ENCODE assay signal across 19 mouse cellular contexts in genomic region chr12:71849051-71849450, GRCm38 (mm10). TPM values are rescaled to one million over a fixed set of nuclear protein-coding genes. Genes with fewer than 3 reads are reported as not detected.
A peak's percentile ranks its signal among the peaks of the same experiment; 100 is the strongest.
DNase-seq lines count a peak whose midpoint lies in the region; ATAC-seq and TF ChIP-seq lines count a peak whose summit lies in the region.
"Had no signal": no experiment of that assay in that cellular context is flagged by ENCODE, and none has a peak within 500 bp of the region (broad histone marks: within the 10 kb centered on the region; RNA-seq: fewer than 3 reads in every experiment).

No protein-coding gene starts in this region.

- H3K4me1 ChIP-seq in heart, embryonic 11.5 days (ENCODE audit: control insufficient read depth, insufficient read depth, low read length) = peaks cover 32% of the 10 kb centered on the region
- H3K4me1 ChIP-seq in heart, embryonic 15.5 days (replicated peaks) = peaks cover 53% of the 10 kb centered on the region
- peaks cover 19% of the 10 kb centered on the region for H3K4me1 ChIP-seq in liver, adult 2 months (ENCODE audit: control insufficient read depth, insufficient read depth, low read length)

- peaks cover 33% of the 10 kb centered on the region; the same call in 1 of the 2 replicates for H3K79me2 ChIP-seq in liver, adult 2 months (ENCODE audit: control insufficient read depth, insufficient read depth, low read length)

- no peaks in the 10 kb centered on the region for H3K36me3 ChIP-seq in heart, embryonic 11.5 days (ENCODE audit: control insufficient read depth, insufficient read depth, low read length)
- H3K36me3 ChIP-seq in heart, embryonic 15.5 days = no peaks in the 10 kb centered on the region
- H3K36me3 ChIP-seq in liver, adult 2 months (ENCODE audit: control insufficient read depth, insufficient read depth, low read length) = no peaks in the 10 kb centered on the region
- H3K36me3 ChIP-seq: embryonic facial prominence, embryonic 13.5 days; forebrain, embryonic 12.5 days; hindbrain, embryonic 15.5 days had no signal

- no peak overlapping the region for H3K4me2 ChIP-seq in heart, embryonic 11.5 days
- no peak overlapping the region for H3K4me2 ChIP-seq in heart, embryonic 15.5 days
- H3K4me2 ChIP-seq: embryonic facial prominence, embryonic 13.5 days; forebrain, embryonic 12.5 days; hindbrain, embryonic 15.5 days had no signal

- no peaks in the 10 kb centered on the region for H3K27me3 ChIP-seq in heart, embryonic 11.5 days (ENCODE audit: control insufficient read depth, insufficient read depth, low read length)
- no peaks in the 10 kb centered on the region for H3K27me3 ChIP-seq in heart, embryonic 15.5 days
- no peaks in the 10 kb centered on the region for H3K27me3 ChIP-seq in liver, adult 2 months (ENCODE audit: control insufficient read depth, insufficient read depth, low read length)
- H3K27me3 ChIP-seq: embryonic facial prominence, embryonic 13.5 days; forebrain, embryonic 12.5 days; hindbrain, embryonic 15.5 days had no signal

- no peak overlapping the region for H3K4me3 ChIP-seq in heart, embryonic 11.5 days (ENCODE audit: low read depth, low read length)
- no peak overlapping the region for H3K4me3 ChIP-seq in heart, embryonic 15.5 days
- H3K4me3 ChIP-seq in liver, adult 2 months (ENCODE audit: insufficient read depth, low read depth, low read length) = no peak overlapping the region
- H3K4me3 ChIP-seq: embryonic facial prominence, embryonic 13.5 days; forebrain, embryonic 12.5 days; hindbrain, embryonic 15.5 days had no signal

- no peak overlapping the region for H3K9ac ChIP-seq in heart, embryonic 11.5 days (ENCODE audit: low read depth, low read length)
- no peak overlapping the region for H3K9ac ChIP-seq in heart, embryonic 15.5 days
- no peak overlapping the region for H3K9ac ChIP-seq in liver, adult 2 months (ENCODE audit: low read depth, low read length)
- H3K9ac ChIP-seq: embryonic facial prominence, embryonic 13.5 days; forebrain, embryonic 12.5 days; hindbrain, embryonic 15.5 days had no signal

- TF ChIP-seq CTCF in liver, adult 2 months (IDR thresholded peaks at IDR 0.05; ENCODE audit: low read depth, low read length) = no peak

- no peak for TF ChIP-seq POLR2A in liver, adult 2 months (IDR thresholded peaks at IDR 0.05; ENCODE audit: extremely low read depth, insufficient read depth, low read length)

- H3K9me3 ChIP-seq in heart, embryonic 11.5 days (replicated peaks; ENCODE audit: control insufficient read depth, low read length) = no peaks in the 10 kb centered on the region
- no peaks in the 10 kb centered on the region for H3K9me3 ChIP-seq in heart, embryonic 15.5 days (replicated peaks)
- H3K9me3 ChIP-seq: embryonic facial prominence, embryonic 13.5 days; forebrain, embryonic 12.5 days; hindbrain, embryonic 15.5 days had no signal

- ATAC-seq in heart, embryonic 11.5 days (replicated peaks; ENCODE audit: insufficient number of reproducible peaks, low FRiP score, low TSS enrichment) = no peak
- no peak for ATAC-seq in heart, embryonic 15.5 days (replicated peaks; ENCODE audit: insufficient number of reproducible peaks, insufficient read depth, low FRiP score, low read depth)
- ATAC-seq: forebrain, embryonic 16.5 days; intestine, embryonic 16.5 days had no signal

- H3K27ac ChIP-seq in heart, embryonic 11.5 days (ENCODE audit: low read depth, low read length) = peak overlapping the region; percentile 46; the same call in 1 of the 2 replicates
- H3K27ac ChIP-seq in heart, embryonic 15.5 days = peak overlapping the region; percentile 18; the same call in 1 of the 2 replicates
- peak overlapping the region; percentile 86 for H3K27ac ChIP-seq in liver, adult 2 months (replicated peaks; ENCODE audit: insufficient read depth, low read depth, low read length)
- H3K27ac ChIP-seq: embryonic facial prominence, embryonic 13.5 days; forebrain, embryonic 12.5 days; hindbrain, embryonic 15.5 days had no signal

- WGBS in heart, embryonic 11.5 days (ENCODE audit: insufficient replicate concordance) = 93% methylated on average over 7 of the region's 7 CpGs
- 83% methylated on average over 7 of the region's 7 CpGs for WGBS in heart, embryonic 15.5 days
- WGBS in liver, adult 2 months = 51% methylated on average over 7 of the region's 7 CpGs

- DNase-seq in heart, adult 18-20 months = no peak
- DNase-seq in heart, postnatal 4 days = no peak
- peak; percentile 70 for DNase-seq in liver, adult 2 months (ENCODE audit: extremely low read depth, low read depth, low spot score)
- DNase-seq in liver = no peak
- DNase-seq in urinary bladder, postnatal 10 days (ENCODE audit: low spot score) = no peak
- DNase-seq: adrenal gland, adult 2 months; adrenal gland, postnatal 25 days; cerebellum, adult 18-20 months; cerebellum, adult 9-11 months; cerebellum, postnatal 36 days; gastrocnemius, postnatal 14 days; kidney, adult 9 months had no signal

RNA-seq across cellular contexts. Expression of gene Daam1, which starts 18.2 kb away (rescaled TPM):
- polyA plus RNA-seq in heart, embryonic 11.5 days (2014; fragmentation: Nextera tagmentation; extraction: Ambion mirVana) = 25.7 and 33.0 TPM in 2 replicates
- 10 to 100 TPM; 61.3 to 70.5 TPM for total RNA-seq in heart, adult 18-20 months (2021)
- polyA plus RNA-seq in heart, embryonic 15.5 days (2015; fragmentation: Nextera tagmentation; extraction: Ambion mirVana) = 20.9 and 21.4 TPM in 2 replicates
- 10 to 100 TPM; 88.8 to 92.1 TPM for total RNA-seq in heart, postnatal 4 days (2021)
- total RNA-seq in liver, adult 2 months (2014; rRNA removed) = 32.3 and 33.4 TPM in 2 replicates
- 5.5 and 7.7 TPM in 2 replicates for polyA plus RNA-seq in liver, adult 2 months (2012; rRNA removed)

Comparison
In these comparisons a context has a peak if more than half of its experiments do, and no peak if none do; other contexts are left out.
1. H3K27ac ChIP-seq: peak in every context shown above with its lines; median percentile 86 in liver, adult 2 months; 46 in heart, embryonic 11.5 days; 18 in heart, embryonic 15.5 days.